Mouse (Mus musculus) kidney, adult 10 weeks (tissue): ENCODE measurements around the gene Erbb4. TPM values are rescaled to one million over a fixed set of nuclear protein-coding genes. Genes with fewer than 3 reads are reported as not detected.

Source experiments
- polyA plus RNA-seq: library from polyadenylated mRNA; stranded (reverse); fragments of 350-450 nt; fragmentation: Illumina TruSeq; extraction: RNeasy Lipid Tissue Mini Kit (QIAGEN cat#74804); gene quantifications from one replicate; pipeline ENCODE4 v1.2.3, GENCODE M21; 2014; ENCODE audit warnings: low read depth, low replicate concordance

Erbb4 gene
- 28.7 TPM for polyA plus RNA-seq

GRCm38 (mm10) chr1:69107485-69108158 is at the start of gene Erbb4:
Gene Erbb4, minus strand, starts transcription at chr1:69108059.

